Mouse (Mus musculus): ENCODE data around the gene Gm28230.

DNA sequence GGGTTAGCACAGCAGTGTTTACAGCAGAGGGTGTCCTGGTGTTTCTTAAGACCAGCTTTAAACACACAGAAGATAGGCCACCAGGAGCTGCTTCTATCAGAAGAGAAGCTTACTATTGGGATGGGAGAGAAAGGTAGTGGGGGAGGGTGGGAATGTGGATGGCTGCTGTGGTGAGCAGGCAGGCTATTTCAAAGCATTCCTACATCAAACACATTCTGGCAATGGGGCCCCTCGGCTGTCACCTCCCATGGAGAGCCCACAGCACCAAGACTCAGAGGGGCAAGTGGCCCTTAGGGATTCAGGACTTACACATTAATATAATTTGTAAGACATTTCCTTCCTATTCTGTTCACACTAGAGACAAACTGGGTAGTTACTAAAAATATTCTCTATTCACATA, 33.6 kb downstream of the Gm28230 start:
- no peak for TF ChIP-seq EP300 (IDR thresholded peaks at IDR 0.05; ENCODE audit: low read depth)
- TF ChIP-seq CTCF (IDR thresholded peaks at IDR 0.05; ENCODE audit: low read depth) = no peak
